Mouse (Mus musculus) limb, embryonic 13.5 days (tissue): ENCODE data around the gene Bcl7a. TPM values are rescaled to one million over a fixed set of nuclear protein-coding genes. Genes with fewer than 3 reads are reported as not detected.
A peak's percentile ranks its signal among the peaks of the same experiment; 100 is the strongest.

Experiments used
- ATAC-seq: fragments of 200-750 bp; cut with Nextera tagmentation; 2 replicates; pipeline ENCODE4 v1.8.0; 2017; ENCODE audit warnings: low read depth, moderate number of reproducible peaks, moderate TSS enrichment; ENCODE audit not compliant: low FRiP score
- H3K27ac ChIP-seq: fragments of 300-500 bp; sonication (generic); 2 replicates; pipeline ENCODE4 v1.5.1; 2015; ENCODE audit warnings: inconsistent platforms, mild to moderate bottlenecking, moderate library complexity
- H3K27me3 ChIP-seq: fragments of 300-500 bp; sonication (generic); 2 replicates; pipeline ENCODE4 v1.6.1; 2015; ENCODE audit warnings: mild to moderate bottlenecking, inconsistent platforms
- H3K36me3 ChIP-seq: fragments of 300-500 bp; sonication (generic); 2 replicates; pipeline ENCODE4 v1.6.1; 2015; ENCODE audit warnings: inconsistent platforms, mild to moderate bottlenecking, moderate library complexity
- H3K4me1 ChIP-seq: fragments of 300-500 bp; sonication (generic); 2 replicates; pipeline ENCODE4 v1.6.1; 2015; ENCODE audit warnings: inconsistent platforms
- H3K4me2 ChIP-seq: fragments of 300-500 bp; sonication (generic); replicated peaks from 2 replicates; pipeline ENCODE4 v1.6.1; 2015; ENCODE audit warnings: inconsistent platforms, mild to moderate bottlenecking, moderate library complexity
- H3K4me3 ChIP-seq: fragments of 300-500 bp; sonication (generic); 2 replicates; pipeline ENCODE4 v1.5.1; 2015; ENCODE audit warnings: moderate library complexity, mild to moderate bottlenecking, inconsistent platforms
- H3K9ac ChIP-seq: fragments of 300-500 bp; sonication (generic); 2 replicates; pipeline ENCODE4 v1.6.1; 2015; ENCODE audit warnings: mild to moderate bottlenecking, inconsistent platforms
- H3K9me3 ChIP-seq: fragments of 300-500 bp; sonication (generic); 2 replicates; pipeline ENCODE4 v1.6.1; 2016; ENCODE audit warnings: inconsistent platforms
- WGBS: fragments of 180-500 bp; shearing (Covaris S2); methylation state at CpG from one replicate; pipeline ENCODE4 v1.1.7; 2015; 5-methylcytosine and 5-hydroxymethylcytosine counted together
- polyA plus RNA-seq: library from polyadenylated mRNA; unstranded; fragments of >200 nt; fragmentation: Nextera tagmentation; extraction: Ambion mirVana; gene quantifications from 2 replicates; pipeline ENCODE4 v1.2.1, GENCODE M21; 2015

Gene Bcl7a
- polyA plus RNA-seq, 1 experiment from 2014 or later = 33.1 TPM

DNA sequence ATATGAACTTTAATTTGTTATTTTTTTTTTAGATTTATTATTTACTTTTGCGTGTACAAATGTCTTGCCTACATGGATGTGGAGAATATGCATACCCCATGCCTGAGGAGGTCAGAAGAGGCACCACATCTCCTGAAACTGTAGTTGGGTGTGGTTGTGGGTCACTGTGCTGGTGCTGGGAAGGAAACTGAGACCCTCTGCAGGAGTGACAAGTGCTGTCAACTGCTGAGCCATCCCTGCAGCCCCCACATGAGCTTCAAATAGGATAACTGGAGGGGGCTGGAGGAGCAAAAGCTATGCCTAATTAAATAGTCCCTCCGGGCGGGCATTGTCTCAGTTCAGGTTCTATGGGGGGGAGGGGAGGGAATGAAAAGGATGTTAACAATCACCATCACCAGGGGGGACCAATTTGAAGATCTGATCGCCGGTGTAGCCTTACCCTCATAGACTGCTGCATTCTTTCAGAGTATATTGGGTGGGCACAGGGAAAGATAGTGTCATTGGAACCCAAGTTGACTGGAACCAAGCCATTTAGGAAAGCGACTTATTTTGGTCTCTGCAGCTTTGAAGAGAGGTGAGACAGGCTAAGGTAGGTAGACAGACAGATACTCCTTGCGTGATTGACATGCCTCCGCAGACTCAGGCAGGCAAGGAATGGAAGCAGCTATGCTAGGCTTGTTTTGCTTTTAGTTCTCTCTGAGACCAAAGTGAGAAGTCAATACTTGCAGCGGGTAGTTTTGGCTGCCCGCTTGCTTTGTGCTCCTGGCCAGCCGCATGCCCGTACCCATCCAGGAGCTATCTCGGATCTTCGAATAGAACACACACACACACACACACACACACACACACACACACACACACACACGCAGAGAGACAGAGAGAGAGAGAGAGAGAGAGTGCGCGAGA, 47.2 kb downstream of the Bcl7a start:
- H3K4me2 ChIP-seq = peak overlapping the region; percentile 68
- no peaks in the 10 kb centered on the region for H3K27me3 ChIP-seq
- ATAC-seq = no peak
- H3K9me3 ChIP-seq = 0 out of 2 replicates have a peak, but pooled peaks cover 8% of the 10 kb centered on the region
- H3K36me3 ChIP-seq = no peaks in the 10 kb centered on the region
- peak overlapping the region; percentile 42 for H3K4me3 ChIP-seq
- H3K9ac ChIP-seq = peak overlapping the region; percentile 50
- H3K27ac ChIP-seq = no peak overlapping the region
- peaks cover 22% of the 10 kb centered on the region for H3K4me1 ChIP-seq
- WGBS = 10% methylated on average over 17 of the region's 17 CpGs

GRCm38 (mm10) chr5:123391442-123391809, 47.8 kb downstream of the Bcl7a start:
- no peaks in the 10 kb centered on the region for H3K27me3 ChIP-seq
- H3K9ac ChIP-seq = peak overlapping the region; percentile 50
- H3K4me3 ChIP-seq = peak overlapping the region; percentile 42
- H3K4me2 ChIP-seq = peak overlapping the region; percentile 68
- H3K27ac ChIP-seq = no peak overlapping the region
- ATAC-seq = no peak
- 10% methylated on average over 5 of the region's 5 CpGs for WGBS
- no peaks in the 10 kb centered on the region for H3K36me3 ChIP-seq
- H3K9me3 ChIP-seq = 0 out of 2 replicates have a peak, but pooled peaks cover 3% of the 10 kb centered on the region
- peaks cover 28% of the 10 kb centered on the region for H3K4me1 ChIP-seq

DNA sequence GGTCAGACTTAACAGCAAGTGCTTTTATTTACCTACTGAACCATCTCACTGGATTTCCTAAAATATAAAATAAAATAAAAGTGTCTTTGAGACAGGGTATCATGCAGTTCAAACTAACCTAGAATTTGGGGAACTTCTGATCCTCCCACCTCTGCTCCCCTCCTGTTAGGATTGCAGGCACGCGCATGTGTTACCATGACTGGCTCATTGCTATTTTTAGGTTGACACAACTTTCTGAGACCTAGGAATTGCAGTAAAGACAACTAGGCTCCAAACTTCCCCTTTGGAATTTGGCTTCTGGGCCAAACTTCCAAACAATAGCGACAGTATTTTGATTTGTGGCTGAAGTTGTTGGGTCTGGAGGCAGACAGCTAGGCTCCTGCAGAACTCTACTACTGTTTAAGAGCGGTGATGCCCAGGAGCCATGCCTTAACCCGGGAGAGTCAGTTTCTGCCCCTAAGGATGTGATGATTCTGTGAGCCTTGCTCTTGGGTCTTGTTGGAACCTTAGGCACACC, 50.2 kb downstream of the Bcl7a start:
- Histone ChIP-seq H3K4me1 (peaks cover 49% of the 10 kb centered on the region), H3K4me3 (peak overlapping the region; percentile 93), H3K9ac (peak overlapping the region; percentile 95), H3K27ac (peak overlapping the region; percentile 80; the same call in 1 of the 2 replicates), H3K36me3 (no peaks in the 10 kb centered on the region), H3K27me3 (no peaks in the 10 kb centered on the region), H3K4me2 (peak overlapping the region; percentile 93), H3K9me3 (no peaks in the 10 kb centered on the region)
- ATAC-seq = 0 out of 2 replicates have a peak, but pooled peaks have one; percentile 2
- WGBS = 22% methylated on average over 5 of the region's 5 CpGs

DNA sequence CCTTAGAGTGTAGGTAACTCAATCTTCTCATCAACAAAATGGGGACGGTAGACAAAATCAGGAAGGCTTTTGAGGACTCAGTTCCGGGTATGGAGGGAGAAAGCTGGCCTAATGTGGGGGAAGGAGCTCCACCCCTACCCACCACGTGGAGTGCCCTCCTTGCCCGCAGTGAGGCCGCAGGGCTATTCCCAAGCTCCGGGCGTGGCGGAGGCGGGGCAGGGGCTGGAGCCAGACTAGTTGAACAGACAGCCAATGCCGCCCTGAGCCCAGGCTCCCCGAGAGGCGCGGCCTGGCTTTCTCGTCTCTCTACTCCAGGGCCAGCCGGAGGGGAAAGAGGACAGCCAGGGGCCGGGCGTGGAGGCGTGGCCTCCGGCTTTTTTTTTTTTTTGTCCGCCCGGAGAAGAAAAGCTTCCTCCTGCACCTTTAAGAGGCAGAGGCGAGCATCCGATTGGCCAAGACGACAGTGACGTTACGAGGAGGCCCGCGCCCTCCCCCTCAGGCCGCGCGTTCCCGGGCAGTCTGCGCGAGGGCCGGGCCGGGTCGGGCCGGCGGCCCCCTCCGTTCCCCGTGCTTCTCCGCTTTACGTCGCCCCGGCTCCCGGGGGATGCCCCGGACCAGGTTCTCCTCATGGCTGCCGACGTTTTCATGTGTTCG, 50.8 kb downstream of the Bcl7a start, which contains the start of gene Mlxip:
Mlxip (plus strand) TSS at position 496 of the 654 bp plus-strand sequence.
- no peaks in the 10 kb centered on the region for H3K9me3 ChIP-seq
- no peaks in the 10 kb centered on the region for H3K27me3 ChIP-seq
- peak within 1 kb of the TSS; percentile 93 for H3K4me3 ChIP-seq
- H3K4me1 ChIP-seq = peaks cover 49% of the 10 kb centered on the region
- WGBS = 0% methylated on average over 47 of the region's 50 CpGs
- H3K9ac ChIP-seq = peak within 1 kb of the TSS; percentile 95
- peak within 1 kb of the TSS; percentile 80; the same call in 1 of the 2 replicates for H3K27ac ChIP-seq
- H3K36me3 ChIP-seq = no peaks in the 10 kb centered on the region
- H3K4me2 ChIP-seq = peak within 1 kb of the TSS; percentile 93
- peak; percentile 96 for ATAC-seq

DNA sequence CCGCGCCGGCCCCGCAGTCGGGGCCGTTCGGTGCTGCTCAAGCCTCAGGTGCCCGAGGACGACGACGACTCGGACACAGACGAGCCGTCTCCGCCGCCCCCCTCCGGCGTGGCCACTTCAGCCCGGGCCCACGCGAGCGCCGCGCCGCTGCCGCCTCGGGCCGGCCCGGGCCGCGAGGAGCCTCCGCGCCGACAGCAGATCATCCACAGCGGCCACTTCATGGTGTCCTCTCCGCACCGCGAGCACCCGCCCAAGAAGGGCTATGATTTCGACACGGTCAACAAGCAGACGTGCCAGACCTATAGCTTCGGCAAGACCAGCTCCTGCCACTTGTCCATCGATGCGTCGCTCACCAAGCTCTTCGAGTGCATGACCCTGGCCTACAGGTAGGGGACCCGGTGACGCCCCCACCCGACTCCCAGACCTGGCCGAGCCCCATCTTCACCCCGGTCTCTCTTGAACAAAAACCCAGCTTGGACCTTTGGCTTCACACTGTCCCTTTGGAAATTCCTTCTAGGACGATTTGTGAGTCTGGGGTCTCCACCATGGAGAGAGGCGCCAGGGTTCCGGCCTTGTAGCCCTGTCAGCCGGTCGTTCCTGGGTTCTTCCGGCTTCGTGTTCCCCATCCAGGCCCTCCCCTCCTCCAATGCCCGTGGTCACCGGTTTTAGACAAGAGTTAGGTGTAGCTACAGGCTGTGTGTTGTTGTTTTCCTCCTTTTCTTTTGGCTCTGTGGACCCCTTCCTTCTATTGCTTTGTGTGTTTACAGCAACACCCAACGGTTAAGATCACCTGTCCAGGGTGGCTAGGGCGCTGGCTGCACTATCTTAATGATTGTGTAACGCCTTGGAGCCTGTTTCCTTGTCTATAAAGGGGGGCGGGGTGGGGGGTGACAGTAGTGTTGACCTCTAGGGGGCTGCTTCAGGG, 51.6 kb downstream of the Bcl7a start:
- Histone ChIP-seq H3K27ac (peak overlapping the region; percentile 63; the same call in 1 of the 2 replicates), H3K36me3 (no peaks in the 10 kb centered on the region), H3K9me3 (no peaks in the 10 kb centered on the region), H3K9ac (peak overlapping the region; percentile 95), H3K27me3 (no peaks in the 10 kb centered on the region), H3K4me2 (peak overlapping the region; percentile 93), H3K4me1 (peaks cover 46% of the 10 kb centered on the region), H3K4me3 (peak overlapping the region; percentile 93)
- under 1% methylated on average over 59 of the region's 65 CpGs for WGBS
- ATAC-seq = peak; percentile 41

- Histone ChIP-seq H3K9ac (peak overlapping the region; percentile 95), H3K4me2 (peak overlapping the region; percentile 93)
These were observed 53.3 kb downstream of the Bcl7a start for GRCm38 (mm10) chr5:123396901-123397464.

DNA sequence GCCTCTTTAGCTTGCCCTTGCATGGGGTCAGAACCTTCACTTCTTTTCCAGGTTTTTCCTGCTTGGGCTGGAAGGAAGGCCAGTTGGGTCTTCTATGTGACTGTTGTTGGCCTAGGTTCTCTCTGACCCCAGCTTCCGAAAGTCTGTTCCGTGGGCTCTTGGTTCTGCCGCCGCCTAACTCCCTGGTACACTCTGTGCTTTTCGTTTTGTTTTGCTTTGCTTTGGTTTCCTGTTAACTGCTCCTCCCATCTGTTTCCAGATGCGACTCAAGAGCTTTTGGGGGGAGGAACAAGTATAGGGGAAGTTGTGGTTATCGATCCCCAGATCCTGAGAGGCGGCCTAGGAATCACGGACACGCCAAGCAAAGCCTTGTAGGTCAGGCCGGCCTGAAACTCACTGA, 54.2 kb downstream of the Bcl7a start:
- Histone ChIP-seq H3K9ac (no peak overlapping the region), H3K27me3 (no peaks in the 10 kb centered on the region), H3K27ac (no peak overlapping the region), H3K9me3 (no peaks in the 10 kb centered on the region), H3K4me1 (peaks cover 39% of the 10 kb centered on the region), H3K4me3 (0 out of 2 replicates have a peak overlapping the region, but pooled peaks have one; percentile 1), H3K36me3 (no peaks in the 10 kb centered on the region; the same call in 1 of the 2 replicates), H3K4me2 (peak overlapping the region; percentile 93; the same call in 1 of the 2 replicates)
- ATAC-seq = no peak
- 75% methylated on average over 11 of the region's 11 CpGs for WGBS

More at GRCm38 (mm10) chr5:123396901-123397464, 53.3 kb downstream of the Bcl7a start:
- WGBS = 64% methylated on average over 8 of the region's 8 CpGs
- no peak for ATAC-seq
- Histone ChIP-seq H3K27ac (no peak overlapping the region), H3K27me3 (no peaks in the 10 kb centered on the region), H3K36me3 (no peaks in the 10 kb centered on the region), H3K4me3 (peak overlapping the region; percentile 93), H3K4me1 (peaks cover 39% of the 10 kb centered on the region), H3K9me3 (no peaks in the 10 kb centered on the region)

GRCm38 (mm10) chr5:123398856-123399498, 55.3 kb downstream of the Bcl7a start:
- WGBS = 88% methylated on average over 4 of the region's 4 CpGs
- H3K27me3 ChIP-seq = no peaks in the 10 kb centered on the region
- ATAC-seq = no peak
- no peak overlapping the region for H3K4me3 ChIP-seq
- H3K9me3 ChIP-seq = no peaks in the 10 kb centered on the region
- no peak overlapping the region for H3K27ac ChIP-seq
- no peak overlapping the region for H3K9ac ChIP-seq
- H3K36me3 ChIP-seq = no peaks in the 10 kb centered on the region; the same call in 1 of the 2 replicates
- no peak overlapping the region for H3K4me2 ChIP-seq
- peaks cover 36% of the 10 kb centered on the region for H3K4me1 ChIP-seq

DNA sequence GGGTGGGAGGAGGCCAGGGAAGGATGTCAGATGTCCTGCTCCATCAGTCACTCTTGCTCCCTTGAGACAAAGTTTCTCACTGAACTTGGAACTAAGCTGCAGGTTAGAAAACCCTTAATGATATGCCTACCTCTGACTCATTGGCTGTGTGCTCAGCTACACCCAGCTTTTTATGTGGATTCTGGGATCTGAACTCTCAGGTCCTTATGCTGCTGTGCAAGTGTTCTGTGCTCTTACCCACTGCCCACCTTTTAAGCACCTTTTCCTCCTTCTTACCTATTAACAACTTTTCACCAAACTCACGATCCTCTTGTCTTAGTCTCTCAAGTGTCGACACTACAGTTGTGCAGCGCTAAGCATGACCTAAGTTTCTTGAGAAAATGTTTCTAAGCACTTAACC, 60.8 kb downstream of the Bcl7a start:
- Histone ChIP-seq H3K36me3 (no peaks in the 10 kb centered on the region; the same call in 1 of the 2 replicates), H3K4me1 (0 out of 2 replicates have a peak, but pooled peaks cover 4% of the 10 kb centered on the region)

DNA sequence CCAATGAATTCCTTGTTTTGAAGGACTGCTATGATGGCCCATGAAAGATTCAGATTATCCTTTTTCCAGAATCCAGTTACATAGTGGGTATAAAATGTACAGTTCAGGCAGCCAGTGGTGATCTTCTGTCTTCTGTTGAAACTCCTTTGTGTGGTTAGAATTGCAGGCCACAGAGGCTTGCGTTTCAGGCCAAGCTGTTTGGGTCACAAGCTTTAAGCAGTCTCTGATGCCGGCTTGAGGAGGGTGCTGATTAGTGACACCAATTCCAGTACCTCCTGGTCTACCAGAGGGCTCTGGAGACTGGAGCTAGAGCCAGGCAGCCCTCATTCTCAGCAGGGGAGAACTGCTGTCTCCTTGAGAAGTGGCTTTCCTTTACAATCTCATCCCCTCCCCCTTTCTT, 63.3 kb downstream of the Bcl7a start:
- H3K4me3 ChIP-seq = no peak overlapping the region
- 38% methylated on average over 2 of the region's 2 CpGs for WGBS
- no peak overlapping the region for H3K4me2 ChIP-seq
- no peaks in the 10 kb centered on the region for H3K9me3 ChIP-seq
- 0 out of 2 replicates have a peak, but pooled peaks cover 4% of the 10 kb centered on the region for H3K4me1 ChIP-seq
- no peak overlapping the region for H3K27ac ChIP-seq
- no peaks in the 10 kb centered on the region for H3K27me3 ChIP-seq
- H3K9ac ChIP-seq = no peak overlapping the region
- ATAC-seq = no peak
- H3K36me3 ChIP-seq = peaks cover 9% of the 10 kb centered on the region

More for the DNA sequence above, 60.8 kb downstream of the Bcl7a start:
- 91% methylated on average over 3 of the region's 3 CpGs for WGBS
- Histone ChIP-seq H3K4me2 (no peak overlapping the region), H3K27ac (no peak overlapping the region), H3K9me3 (no peaks in the 10 kb centered on the region), H3K9ac (no peak overlapping the region), H3K4me3 (no peak overlapping the region), H3K27me3 (no peaks in the 10 kb centered on the region)
- ATAC-seq = no peak
